9 mouse cellular contexts compared by ENCODE assay signal in the genomic region with DNA sequence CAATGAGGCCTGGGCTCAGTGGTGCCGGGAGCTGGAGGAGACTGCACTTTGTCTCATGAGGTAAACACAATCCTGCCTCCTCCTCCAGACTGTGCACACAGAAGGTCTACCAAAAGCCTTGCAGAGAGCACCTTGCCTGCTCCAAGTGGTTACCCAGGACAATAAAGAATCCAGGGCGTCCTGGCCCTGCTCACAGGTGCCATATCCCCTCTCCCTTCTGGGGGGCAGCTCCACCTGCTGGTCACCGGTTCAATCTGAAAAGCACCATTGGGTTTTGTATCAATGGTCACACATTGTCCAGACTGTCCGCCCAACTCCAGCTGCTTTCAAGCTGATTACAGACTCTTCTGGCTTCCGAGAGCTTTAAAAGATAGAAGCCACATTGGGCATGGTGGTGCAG. TPM values are rescaled to one million over a fixed set of nuclear protein-coding genes. Genes with fewer than 3 reads are reported as not detected.
A peak's percentile ranks its signal among the peaks of the same experiment; 100 is the strongest.
DNase-seq lines count a peak whose midpoint lies in the region; ATAC-seq and TF ChIP-seq lines count a peak whose summit lies in the region.
"Had no signal": no experiment of that assay in that cellular context is flagged by ENCODE, and none has a peak within 500 bp of the region (broad histone marks: within the 10 kb centered on the region; RNA-seq: fewer than 3 reads in every experiment).

No protein-coding gene starts in this region.

- 57% methylated on average over 5 of the region's 5 CpGs for WGBS in midbrain, embryonic 14.5 days
- WGBS in midbrain, embryonic 13.5 days: 57% methylated on average over 5 of the region's 5 CpGs
- WGBS in kidney, adult 2 months: 43% methylated on average over 5 of the region's 5 CpGs
- 57% methylated on average over 5 of the region's 5 CpGs for WGBS in hindbrain, embryonic 12.5 days

- peak; percentile 40 for DNase-seq in CD4-positive, CD25-positive, alpha-beta regulatory T cell, adult 2 months (ENCODE audit: low read depth, low spot score)
- DNase-seq in midbrain, embryonic 14.5 days: peak; percentile 11
- peak; percentile 45 for DNase-seq in kidney, adult 2 months
- DNase-seq in naive thymus-derived CD4-positive, alpha-beta T cell, adult 2 months (ENCODE audit: low read depth): peak; percentile 36
- DNase-seq in right cerebral cortex, postnatal 36 days (ENCODE audit: low spot score in 2 of 2): no peak

- H3K4me1 ChIP-seq in midbrain, embryonic 14.5 days (ENCODE audit: control insufficient read depth, insufficient read depth, low read length): peaks cover 14% of the 10 kb centered on the region
- peaks cover 24% of the 10 kb centered on the region for H3K4me1 ChIP-seq in midbrain, embryonic 13.5 days (replicated peaks)
- H3K4me1 ChIP-seq in kidney, adult 2 months (ENCODE audit: control insufficient read depth, insufficient read depth, low read length): no peaks in the 10 kb centered on the region
- peaks cover 23% of the 10 kb centered on the region for H3K4me1 ChIP-seq in hindbrain, embryonic 12.5 days
- H3K4me1 ChIP-seq: stomach, embryonic 15.5 days had no signal

- H3K4me2 ChIP-seq in midbrain, embryonic 14.5 days (ENCODE audit: low read length): no peak overlapping the region
- no peak overlapping the region for H3K4me2 ChIP-seq in midbrain, embryonic 13.5 days (replicated peaks)
- no peak overlapping the region for H3K4me2 ChIP-seq in hindbrain, embryonic 12.5 days (replicated peaks)
- H3K4me2 ChIP-seq: stomach, embryonic 15.5 days had no signal

- no peak overlapping the region for H3K4me3 ChIP-seq in midbrain, embryonic 14.5 days (replicated peaks; ENCODE audit: low read depth, low read length)
- H3K4me3 ChIP-seq in midbrain, embryonic 13.5 days (replicated peaks): no peak overlapping the region
- no peak overlapping the region for H3K4me3 ChIP-seq in kidney, adult 2 months (ENCODE audit: insufficient read depth, low read depth, low read length)
- no peak overlapping the region for H3K4me3 ChIP-seq in hindbrain, embryonic 12.5 days
- H3K4me3 ChIP-seq: stomach, embryonic 15.5 days had no signal

- H3K9ac ChIP-seq in midbrain, embryonic 14.5 days (replicated peaks; ENCODE audit: low read length): no peak overlapping the region
- H3K9ac ChIP-seq in midbrain, embryonic 13.5 days (replicated peaks): no peak overlapping the region
- H3K9ac ChIP-seq in hindbrain, embryonic 12.5 days: no peak overlapping the region
- H3K9ac ChIP-seq: stomach, embryonic 15.5 days had no signal

- no peak overlapping the region for H3K27ac ChIP-seq in midbrain, embryonic 14.5 days (replicated peaks; ENCODE audit: low read depth, low read length)
- H3K27ac ChIP-seq in midbrain, embryonic 13.5 days: no peak overlapping the region
- H3K27ac ChIP-seq in kidney, adult 2 months (ENCODE audit: insufficient read depth, low read depth, low read length): no peak overlapping the region
- no peak overlapping the region for H3K27ac ChIP-seq in hindbrain, embryonic 12.5 days
- H3K27ac ChIP-seq: stomach, embryonic 15.5 days had no signal

- H3K27me3 ChIP-seq in midbrain, embryonic 14.5 days (ENCODE audit: control insufficient read depth, insufficient read depth, low read length): peaks cover 13% of the 10 kb centered on the region; the same call in 1 of the 2 replicates
- peaks cover 37% of the 10 kb centered on the region for H3K27me3 ChIP-seq in midbrain, embryonic 13.5 days
- H3K27me3 ChIP-seq in kidney, adult 2 months (replicated peaks; ENCODE audit: control insufficient read depth, insufficient read depth, low read length): no peaks in the 10 kb centered on the region
- H3K27me3 ChIP-seq in hindbrain, embryonic 12.5 days: peaks cover 43% of the 10 kb centered on the region
- H3K27me3 ChIP-seq: stomach, embryonic 15.5 days had no signal

- TF ChIP-seq CTCF in kidney, adult 2 months (conservative IDR thresholded peaks at IDR 0.05; ENCODE audit: insufficient read depth, insufficient read length, low read depth, low read length): peak; percentile 61

- no peak for TF ChIP-seq POLR2A in kidney, adult 2 months (IDR thresholded peaks at IDR 0.05; ENCODE audit: low read depth, low read length)

- H3K36me3 ChIP-seq in midbrain, embryonic 14.5 days (ENCODE audit: control insufficient read depth, insufficient read depth, low read length): no peaks in the 10 kb centered on the region
- no peaks in the 10 kb centered on the region for H3K36me3 ChIP-seq in midbrain, embryonic 13.5 days
- H3K36me3 ChIP-seq in kidney, adult 2 months (ENCODE audit: control insufficient read depth, insufficient read depth, low read length): no peaks in the 10 kb centered on the region
- no peaks in the 10 kb centered on the region for H3K36me3 ChIP-seq in hindbrain, embryonic 12.5 days
- H3K36me3 ChIP-seq: stomach, embryonic 15.5 days had no signal

- ATAC-seq in CD4-positive, CD25-positive, alpha-beta regulatory T cell, adult 4 months: no peak
- no peak for ATAC-seq in midbrain, embryonic 14.5 days (ENCODE audit: low FRiP score, low TSS enrichment)
- ATAC-seq in midbrain, embryonic 13.5 days: no peak
- ATAC-seq in hindbrain, embryonic 12.5 days (ENCODE audit: low FRiP score): no peak

- H3K9me3 ChIP-seq in midbrain, embryonic 14.5 days (ENCODE audit: control insufficient read depth, low read length): peaks cover 8% of the 10 kb centered on the region; the same call in 1 of the 2 replicates
- H3K9me3 ChIP-seq in midbrain, embryonic 13.5 days: 0 out of 2 replicates have a peak, but pooled peaks cover 7% of the 10 kb centered on the region
- no peaks in the 10 kb centered on the region; the same call in none of the 2 replicates for H3K9me3 ChIP-seq in hindbrain, embryonic 12.5 days (replicated peaks)
- H3K9me3 ChIP-seq: stomach, embryonic 15.5 days had no signal

RNA-seq across cellular contexts. Expression of a gene that starts 32.0 kb away (rescaled TPM):
- 100 to 1,000 TPM in 1 of 2 experiments, 10 to 100 TPM in 1; 96.5 to 101 TPM for polyA plus RNA-seq in CD4-positive, CD25-positive, alpha-beta regulatory T cell, adult 4 months (2017; shearing (Covaris generic))
- polyA plus RNA-seq in midbrain, embryonic 14.5 days (2014; fragmentation: Nextera tagmentation; extraction: Ambion mirVana): 81.5 and 103 TPM in 2 replicates
- polyA plus RNA-seq in midbrain, embryonic 13.5 days (2015; fragmentation: Nextera tagmentation; extraction: Ambion mirVana): 102 and 110 TPM in 2 replicates
- 8.7 and 14.8 TPM in 2 replicates for polyA plus RNA-seq in kidney, adult 2 months (2012; rRNA removed)
- 130 and 135 TPM in 2 replicates for polyA plus RNA-seq in hindbrain, embryonic 12.5 days (2016; fragmentation: Nextera tagmentation; extraction: Ambion mirVana)

RNA-seq across cellular contexts. Expression of a gene that starts 42.9 kb away (rescaled TPM):
- polyA plus RNA-seq in CD4-positive, CD25-positive, alpha-beta regulatory T cell, adult 4 months (2017; shearing (Covaris generic)): 1 to 10 TPM; 2.2 to 3.2 TPM
- 2.7 and 2.9 TPM in 2 replicates for polyA plus RNA-seq in midbrain, embryonic 14.5 days (2014; fragmentation: Nextera tagmentation; extraction: Ambion mirVana)
- 2.3 and 2.9 TPM in 2 replicates for polyA plus RNA-seq in midbrain, embryonic 13.5 days (2015; fragmentation: Nextera tagmentation; extraction: Ambion mirVana)
- polyA plus RNA-seq in kidney, adult 2 months (2012; rRNA removed): 0.16 and 0.33 TPM in 2 replicates
- 2.0 and 2.6 TPM in 2 replicates for polyA plus RNA-seq in hindbrain, embryonic 12.5 days (2016; fragmentation: Nextera tagmentation; extraction: Ambion mirVana)

Comparison
In these comparisons a context has a peak if more than half of its experiments do, and no peak if none do; other contexts are left out.
1. DNase-seq: peak in CD4-positive, CD25-positive, alpha-beta regulatory T cell, adult 2 months (single experiment), midbrain, embryonic 14.5 days (single experiment), kidney, adult 2 months (single experiment) and naive thymus-derived CD4-positive, alpha-beta T cell, adult 2 months (single experiment); none in right cerebral cortex, postnatal 36 days (0 of 2).